Mouse (Mus musculus) E14TG2a.4 (cell line): ENCODE data around the gene Zbtb40.

Experiments
- H3K27me3 ChIP-seq: 2 replicates; pipeline ENCODE4 v1.6.1; 2014; ENCODE audit warnings: low read length, control low read depth; ENCODE audit not compliant: insufficient read depth
- H3K36me3 ChIP-seq: 2 replicates; pipeline ENCODE4 v1.6.1; 2014; ENCODE audit warnings: low read length, control low read depth; ENCODE audit not compliant: insufficient read depth
- H3K4me1 ChIP-seq: replicated peaks from 2 replicates; pipeline ENCODE4 v1.6.1; 2014; ENCODE audit warnings: low read depth, low read length, control low read depth
- H3K4me3 ChIP-seq: replicated peaks from 2 replicates; pipeline ENCODE4 v1.5.1; 2014; ENCODE audit warnings: mild to moderate bottlenecking, low read length
- H3K9me3 ChIP-seq: 2 replicates; pipeline ENCODE4 v1.6.1; 2014; ENCODE audit warnings: low read length, control low read depth
- CTCF ChIP-seq: conservative IDR thresholded peaks from 2 replicates; pipeline ENCODE4 v1.5.1; 2014; ENCODE audit warnings: low read length
- NANOG ChIP-seq: IDR thresholded peaks from 2 replicates; pipeline ENCODE4 v1.6.1; 2014; ENCODE audit warnings: borderline replicate concordance, low read length, mixed read lengths
- POU5F1 ChIP-seq: IDR thresholded peaks from 2 replicates; pipeline ENCODE4 v1.6.1; 2014; ENCODE audit warnings: low read length, borderline replicate concordance

The Zbtb40 gene

DNA sequence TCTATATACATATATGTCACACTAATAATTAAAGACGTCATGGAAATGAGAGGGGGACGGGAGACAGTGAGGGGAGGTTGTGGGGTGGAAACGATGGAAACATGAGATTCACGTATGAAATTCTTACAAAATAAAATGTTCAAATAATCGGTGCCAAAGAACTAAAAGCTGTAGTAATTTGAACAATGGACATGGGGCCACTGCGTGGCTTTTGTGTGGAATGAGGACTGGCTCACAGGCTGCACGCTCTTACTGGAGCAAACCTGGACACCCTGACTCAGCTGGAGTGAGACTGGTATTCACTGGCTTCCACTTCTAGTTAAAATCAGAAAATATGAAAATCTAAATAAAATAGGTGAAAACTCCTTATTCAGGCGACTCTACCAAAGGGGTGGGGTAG is 6.6 kb downstream of the Zbtb40 start:
- no peak for TF ChIP-seq POU5F1
- no peak for TF ChIP-seq NANOG
- TF ChIP-seq CTCF = no peak
- Histone ChIP-seq H3K4me3 (no peak overlapping the region), H3K36me3 (no peaks in the 10 kb centered on the region), H3K27me3 (no peaks in the 10 kb centered on the region), H3K9me3 (no peaks in the 10 kb centered on the region; the same call in 1 of the 2 replicates), H3K4me1 (peaks cover 23% of the 10 kb centered on the region)

DNA sequence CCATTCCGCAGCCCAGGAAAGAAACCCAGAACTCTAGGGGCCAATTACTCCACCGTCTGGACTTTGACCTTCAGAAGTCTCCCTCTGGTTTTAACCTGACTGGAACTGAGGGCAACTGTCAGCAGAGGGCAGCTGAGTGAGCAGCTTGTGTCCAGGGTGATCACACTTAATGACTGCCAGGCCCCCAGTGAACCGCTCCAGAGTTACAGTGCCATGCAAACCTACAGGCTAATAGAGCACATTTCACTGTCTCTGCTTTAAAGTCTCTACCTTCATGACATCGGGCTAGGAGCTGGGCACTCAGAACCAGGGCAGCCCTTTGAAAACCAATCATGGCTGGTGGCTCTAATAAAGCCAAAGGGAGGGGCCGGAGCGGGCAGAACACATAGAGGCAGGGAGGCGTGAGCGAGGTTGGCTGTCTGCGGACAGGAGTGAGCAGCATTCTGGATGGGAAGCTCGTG is 7.4 kb downstream of the Zbtb40 start:
- TF ChIP-seq CTCF (no peak), POU5F1 (no peak), NANOG (no peak)
- peaks cover 23% of the 10 kb centered on the region for H3K4me1 ChIP-seq

DNA sequence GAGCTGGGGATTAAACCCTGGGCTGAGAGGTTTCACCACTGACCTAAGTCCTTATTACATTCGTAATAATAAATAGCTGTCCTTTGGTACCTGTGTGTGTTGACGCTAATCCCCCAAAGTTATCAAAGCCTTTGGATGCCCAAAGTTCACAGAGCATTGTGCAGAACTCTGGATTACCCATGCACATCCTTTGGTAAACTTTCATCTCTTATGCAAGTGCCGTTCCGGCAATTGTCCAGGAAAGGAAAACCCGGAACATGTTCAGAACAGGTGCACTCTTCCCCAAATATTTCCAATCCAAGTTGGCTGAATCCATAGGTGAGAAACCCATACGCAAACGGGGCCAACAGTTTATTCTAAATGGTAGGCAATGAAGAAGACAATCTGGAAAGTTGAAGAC is 9.2 kb downstream of the Zbtb40 start:
- H3K4me3 ChIP-seq = no peak overlapping the region
- no peaks in the 10 kb centered on the region for H3K36me3 ChIP-seq
- H3K9me3 ChIP-seq = no peaks in the 10 kb centered on the region
- TF ChIP-seq CTCF (no peak), POU5F1 (no peak)
- H3K4me1 ChIP-seq = peaks cover 20% of the 10 kb centered on the region
- H3K27me3 ChIP-seq = no peaks in the 10 kb centered on the region

More for the DNA sequence above, 7.4 kb downstream of the Zbtb40 start:
- Histone ChIP-seq H3K9me3 (no peaks in the 10 kb centered on the region; the same call in 1 of the 2 replicates), H3K4me3 (no peak overlapping the region), H3K36me3 (no peaks in the 10 kb centered on the region), H3K27me3 (no peaks in the 10 kb centered on the region)

DNA sequence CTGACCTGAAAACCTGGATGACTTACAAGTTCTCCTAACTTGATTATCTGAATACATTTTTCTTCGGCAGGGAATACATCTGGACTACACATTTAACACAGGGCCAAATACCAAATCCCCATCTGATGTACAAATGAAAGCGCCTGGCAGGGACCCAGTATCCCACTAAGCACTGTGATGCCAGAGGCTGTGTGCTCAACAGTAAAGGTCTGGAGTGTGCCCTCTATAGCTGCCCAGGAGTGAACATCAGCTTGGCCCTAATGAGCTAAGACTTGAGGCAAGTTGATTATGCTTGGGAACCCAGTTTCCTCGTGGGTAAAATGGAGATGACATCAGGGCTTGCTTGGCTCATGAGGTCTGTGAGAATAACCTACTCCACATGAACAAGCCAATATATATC is 10.1 kb downstream of the Zbtb40 start:
- Histone ChIP-seq H3K36me3 (no peaks in the 10 kb centered on the region; the same call in 1 of the 2 replicates), H3K4me3 (no peak overlapping the region), H3K4me1 (peaks cover 14% of the 10 kb centered on the region), H3K9me3 (no peaks in the 10 kb centered on the region), H3K27me3 (no peaks in the 10 kb centered on the region)
- no peak for TF ChIP-seq POU5F1
- no peak for TF ChIP-seq NANOG
- no peak for TF ChIP-seq CTCF

DNA sequence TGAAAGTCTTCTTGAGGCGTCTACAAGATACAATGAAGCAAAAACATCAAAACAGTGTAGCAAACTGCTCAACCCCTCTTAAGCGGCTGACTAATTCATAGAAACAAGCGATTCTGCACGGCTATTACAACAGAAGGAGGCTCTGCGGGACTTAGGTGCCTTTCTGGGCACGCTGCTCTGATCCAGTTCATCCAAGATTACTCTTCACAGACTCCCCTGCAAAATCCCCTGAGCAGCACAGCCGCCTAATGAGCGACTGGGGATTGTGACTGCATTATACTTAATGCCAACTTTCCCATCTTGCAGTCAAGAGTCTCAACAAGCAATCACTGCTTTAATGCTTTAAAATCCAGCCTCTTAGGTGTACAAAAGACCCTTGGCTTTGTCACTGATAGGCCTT is 10.5 kb downstream of the Zbtb40 start:
- no peaks in the 10 kb centered on the region; the same call in 1 of the 2 replicates for H3K36me3 ChIP-seq
- no peaks in the 10 kb centered on the region for H3K27me3 ChIP-seq
- H3K9me3 ChIP-seq = no peaks in the 10 kb centered on the region
- H3K4me1 ChIP-seq = peaks cover 10% of the 10 kb centered on the region; the same call in 1 of the 2 replicates
- no peak overlapping the region for H3K4me3 ChIP-seq
- TF ChIP-seq NANOG (no peak), CTCF (no peak), POU5F1 (no peak)

DNA sequence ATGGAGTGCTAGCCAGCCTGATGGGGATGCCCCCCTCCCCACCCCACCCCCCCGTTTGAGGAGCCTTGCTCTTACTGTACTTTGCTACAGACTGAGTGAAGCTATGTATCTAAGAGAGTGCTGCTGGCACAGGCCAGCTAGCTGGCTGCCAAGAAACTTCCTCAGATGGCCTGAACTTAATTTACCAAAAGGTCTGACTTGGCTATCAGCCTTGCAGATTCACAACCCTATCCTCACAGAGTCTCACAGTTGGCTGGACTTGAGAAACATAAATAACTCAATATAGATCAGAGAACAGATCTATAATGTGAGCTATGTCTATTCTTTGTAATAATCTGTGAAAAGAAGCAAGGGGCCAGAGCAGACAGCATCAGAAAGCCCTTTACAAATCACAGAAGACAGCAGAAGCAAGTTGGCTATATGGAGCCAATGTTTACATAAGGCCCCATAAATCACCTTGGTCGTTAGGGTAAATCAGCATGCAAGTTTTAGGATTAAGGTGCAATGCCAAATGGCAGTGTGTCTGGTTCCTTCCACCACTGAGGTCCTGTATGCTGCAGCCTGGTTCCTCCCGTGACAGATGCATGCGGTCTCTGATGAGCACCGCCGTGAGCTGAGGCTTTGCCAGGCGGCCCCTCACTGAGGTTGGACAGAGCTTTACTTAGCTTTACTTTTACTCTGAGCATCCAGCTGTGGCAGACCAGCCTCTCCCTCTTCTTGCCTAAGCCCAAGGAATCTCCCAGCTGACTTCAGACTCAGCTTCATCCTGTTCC is 15.3 kb downstream of the Zbtb40 start:
- no peak overlapping the region for H3K4me3 ChIP-seq
- H3K4me1 ChIP-seq = peaks cover 3% of the 10 kb centered on the region; the same call in 1 of the 2 replicates
- no peaks in the 10 kb centered on the region for H3K9me3 ChIP-seq
- TF ChIP-seq NANOG (no peak), POU5F1 (no peak), CTCF (no peak)
- no peaks in the 10 kb centered on the region; the same call in 1 of the 2 replicates for H3K36me3 ChIP-seq
- no peaks in the 10 kb centered on the region for H3K27me3 ChIP-seq

DNA sequence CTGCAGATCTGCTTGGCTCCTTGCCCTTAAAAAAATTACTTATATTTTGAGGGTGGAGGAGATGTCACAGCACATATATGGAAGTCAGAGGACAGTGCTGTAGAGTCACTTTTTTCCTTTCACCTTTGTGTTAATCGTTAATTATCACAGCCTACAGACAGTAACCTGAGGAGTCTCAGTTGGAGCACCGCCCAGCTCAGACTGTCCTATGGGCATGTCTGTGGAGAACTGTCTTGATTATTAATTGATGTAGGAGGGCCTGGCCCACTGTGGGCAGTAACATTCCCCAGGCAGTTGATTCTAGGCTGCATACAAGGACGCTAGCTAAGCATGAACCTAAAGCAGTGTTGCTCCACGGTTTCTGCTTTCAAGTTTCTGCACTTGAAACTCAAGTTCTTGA is 16.1 kb downstream of the Zbtb40 start:
- H3K27me3 ChIP-seq = no peaks in the 10 kb centered on the region

DNA sequence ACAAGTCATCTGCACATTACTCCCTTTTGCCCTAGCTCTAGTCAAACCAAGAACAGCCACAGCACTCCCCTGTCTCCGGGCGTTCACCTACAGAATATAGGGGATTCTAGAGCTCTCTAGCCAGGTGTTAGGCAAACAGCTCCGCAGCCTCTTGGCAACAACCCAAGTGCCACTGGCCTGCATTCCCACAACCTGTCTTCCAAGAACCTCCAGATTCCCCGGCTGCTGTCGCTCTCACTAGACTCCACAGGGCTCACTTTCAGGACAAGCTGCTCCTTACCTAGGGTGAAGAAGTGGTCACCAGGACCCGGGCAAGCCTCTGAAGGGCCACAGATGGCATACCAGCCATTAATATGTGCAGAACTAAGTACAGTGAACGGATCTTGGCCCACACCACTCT is 17.3 kb downstream of the Zbtb40 start:
- Histone ChIP-seq H3K36me3 (peaks cover 3% of the 10 kb centered on the region; the same call in 1 of the 2 replicates), H3K27me3 (no peaks in the 10 kb centered on the region), H3K4me1 (peaks cover 3% of the 10 kb centered on the region; the same call in 1 of the 2 replicates), H3K9me3 (no peaks in the 10 kb centered on the region), H3K4me3 (no peak overlapping the region)
- TF ChIP-seq POU5F1 = no peak
- no peak for TF ChIP-seq NANOG
- no peak for TF ChIP-seq CTCF

More for the DNA sequence above, 16.1 kb downstream of the Zbtb40 start:
- peaks cover 3% of the 10 kb centered on the region; the same call in 1 of the 2 replicates for H3K4me1 ChIP-seq
- TF ChIP-seq POU5F1 (no peak), CTCF (no peak), NANOG (no peak)
- H3K9me3 ChIP-seq = no peaks in the 10 kb centered on the region
- H3K36me3 ChIP-seq = no peaks in the 10 kb centered on the region; the same call in 1 of the 2 replicates
- H3K4me3 ChIP-seq = no peak overlapping the region
